Mouse (Mus musculus): ENCODE measurements around the gene Ivns1abp. TPM values are rescaled to one million over a fixed set of nuclear protein-coding genes. Genes with fewer than 3 reads are reported as not detected.
A peak's percentile ranks its signal among the peaks of the same experiment; 100 is the strongest.
"Not testable (repeated sequence)": the region's sequence is repeated elsewhere in the genome, so short reads cannot be mapped to it uniquely, and the experiment has no call there.

The Ivns1abp gene
- total RNA-seq (2021): 200 and 309 TPM in 2 replicates
- long read RNA-seq, experiment 1, transcript Ivns1abp-201 (15 exons, 3,511 nt): major isoform, 118 of 195 reads
- long read RNA-seq, experiment 1, transcript Ivns1abp-204 (15 exons, 3,315 nt): minor isoform, 14 of 195 reads
- long read RNA-seq, experiment 1, transcript Ivns1abp-203 (8 exons, 2,783 nt): minor isoform, 7 of 195 reads
- long read RNA-seq, experiment 1, partial matches to known transcripts: 50 of 195 reads
- long read RNA-seq, experiment 1, other reads (novel, unspliced or antisense): 5 of 195 reads
- long read RNA-seq, experiment 2, transcript Ivns1abp-201 (15 exons, 3,511 nt): major isoform, 95 of 159 reads
- long read RNA-seq, experiment 2, transcript Ivns1abp-203 (8 exons, 2,783 nt): minor isoform, 6 of 159 reads
- long read RNA-seq, experiment 2, transcript Ivns1abp-204 (15 exons, 3,315 nt): minor isoform, 11 of 159 reads
- long read RNA-seq, experiment 2, partial matches to known transcripts: 6 of 159 reads
- long read RNA-seq, experiment 2, other reads (novel, unspliced or antisense): 41 of 159 reads

DNA sequence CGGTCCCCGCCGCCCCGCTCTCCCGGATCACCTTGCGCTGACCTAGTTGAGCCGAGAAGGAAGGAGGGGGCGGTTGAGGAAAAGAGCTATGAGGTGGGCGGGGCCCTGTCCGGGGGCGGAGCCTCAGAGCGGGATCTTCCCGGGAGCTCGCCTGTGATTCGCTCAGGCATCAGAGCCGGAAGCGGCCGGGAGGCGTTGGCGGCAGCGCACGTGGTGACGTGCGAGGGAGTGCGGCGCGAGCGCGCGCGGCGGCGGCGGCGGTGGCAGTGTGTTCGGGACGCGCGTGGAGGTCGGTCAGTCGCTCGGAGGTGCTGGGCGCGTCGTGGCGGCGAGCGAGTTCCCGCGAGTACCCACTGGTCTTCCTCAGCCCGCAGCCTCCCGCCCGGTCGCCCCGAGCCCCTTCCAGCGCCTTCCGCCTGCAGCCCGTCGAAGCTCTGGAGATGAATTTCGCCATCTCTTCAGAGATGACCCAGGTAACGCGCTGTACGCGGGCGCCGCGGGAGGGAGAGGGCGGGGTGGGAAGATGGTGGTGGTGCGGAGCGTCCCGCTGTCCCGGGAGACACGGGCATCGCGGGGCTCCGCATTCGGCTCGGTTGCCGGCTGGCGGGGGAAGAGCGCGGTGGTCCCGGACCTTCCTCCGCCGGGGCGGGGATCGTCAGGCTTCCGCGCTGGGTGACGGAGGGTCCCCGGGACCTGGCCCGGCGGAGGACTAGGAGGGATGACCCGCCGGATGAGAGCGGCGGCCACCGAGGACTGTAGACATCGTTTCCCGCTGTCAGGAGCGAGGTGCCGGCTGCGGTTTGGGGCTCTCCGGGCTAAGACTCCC is at the start of gene Ivns1abp:
Gene Ivns1abp, plus strand, starts transcription at position 195 of the 826 bp plus-strand sequence.
- DNase-seq: peak; percentile 99

- DNase-seq: no peak
Observed at GRCm38 (mm10) chr1:151295486-151295885, 48.8 kb upstream of the Ivns1abp start.

- no peak for DNase-seq
Observed at GRCm38 (mm10) chr1:151296621-151297020, 47.7 kb upstream of the Ivns1abp start.

- DNase-seq: no peak
Observed at GRCm38 (mm10) chr1:151297025-151297424, 47.3 kb upstream of the Ivns1abp start.

DNA sequence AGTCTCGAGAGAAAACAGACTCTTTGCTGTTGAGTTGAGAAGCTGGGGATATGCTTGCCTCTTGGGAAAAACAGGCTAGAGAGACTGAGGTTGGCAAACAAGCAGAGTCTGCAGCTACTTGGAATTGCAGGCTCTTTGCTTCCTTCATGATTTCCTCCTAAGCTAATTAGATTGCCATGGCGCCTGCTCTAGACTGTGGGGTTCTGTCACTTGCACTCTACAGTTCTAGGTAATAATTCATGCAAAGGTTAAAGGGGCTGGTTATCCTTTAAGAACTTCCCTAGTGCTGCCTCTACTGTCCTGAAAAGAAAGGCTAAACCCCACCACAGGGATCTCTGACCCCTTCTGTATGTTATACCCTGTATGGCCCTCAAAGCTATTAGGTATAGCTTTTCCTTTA is 46.7 kb upstream of the Ivns1abp start:
- DNase-seq: no peak

DNA sequence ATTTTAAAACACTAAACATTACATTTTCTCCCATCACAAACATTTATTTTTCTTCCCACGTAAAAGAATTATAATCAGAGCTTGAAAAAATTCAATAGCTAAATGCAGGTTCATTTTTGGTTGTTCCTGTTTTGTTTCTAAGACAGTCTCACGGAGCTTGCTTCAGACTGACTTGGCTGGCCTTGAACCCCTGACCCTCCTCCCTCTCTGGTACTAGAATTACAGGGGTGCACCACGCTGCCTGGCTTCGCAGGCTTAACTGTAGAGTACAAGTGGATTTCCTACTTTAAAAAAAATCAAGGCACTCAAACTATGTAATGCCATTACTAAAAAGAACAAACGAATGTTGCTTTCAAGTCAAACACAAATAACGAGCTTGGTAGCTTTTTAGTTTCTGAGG is 42.8 kb upstream of the Ivns1abp start:
- DNase-seq: peak; percentile 23

GRCm38 (mm10) chr1:151301904-151302303 is 42.4 kb upstream of the Ivns1abp start:
- DNase-seq: no peak

GRCm38 (mm10) chr1:151303265-151303664 is 41.0 kb upstream of the Ivns1abp start:
- no peak for DNase-seq

DNA sequence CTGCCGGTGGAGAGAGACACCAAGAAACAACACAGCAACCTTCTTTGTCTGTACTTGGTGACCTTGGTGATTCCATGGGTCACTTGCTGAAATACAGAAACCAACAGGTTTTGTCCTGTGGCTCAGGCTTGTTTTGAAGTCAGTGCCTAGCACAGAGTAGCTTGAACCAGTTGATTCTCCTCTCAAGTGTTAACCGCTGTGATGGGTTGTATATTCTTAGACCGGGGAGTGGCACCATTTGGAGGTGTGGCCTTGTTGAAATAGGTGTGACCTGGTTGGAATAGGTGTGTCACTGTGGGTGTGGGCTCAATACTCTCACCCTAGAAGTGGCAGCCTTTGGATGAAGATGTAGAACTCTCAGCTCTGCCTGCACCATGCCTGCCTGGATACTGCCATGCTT is 39.3 kb upstream of the Ivns1abp start:
- DNase-seq: not testable (repeated sequence)

DNA sequence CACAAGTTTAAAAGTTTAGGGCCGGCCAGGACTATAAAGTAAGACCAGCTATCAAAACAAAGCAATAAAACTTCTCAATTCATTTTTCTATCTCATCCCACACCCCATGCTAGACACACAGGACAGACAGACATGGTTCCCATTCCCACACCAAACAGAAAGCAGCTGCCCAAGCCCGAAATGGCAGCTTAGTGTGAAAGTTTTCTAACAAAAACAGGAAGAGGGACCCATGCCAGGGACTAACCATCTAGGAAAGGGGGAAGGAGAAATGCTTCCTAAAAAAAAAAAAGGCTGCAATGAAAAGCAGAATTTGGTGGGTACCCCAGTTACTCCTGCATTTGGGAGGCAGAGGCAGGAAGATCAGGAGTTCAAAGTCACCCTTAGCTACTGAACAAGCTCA is 37.2 kb upstream of the Ivns1abp start:
- DNase-seq: no peak

GRCm38 (mm10) chr1:151307821-151308220 is 36.5 kb upstream of the Ivns1abp start:
- DNase-seq: no peak

DNA sequence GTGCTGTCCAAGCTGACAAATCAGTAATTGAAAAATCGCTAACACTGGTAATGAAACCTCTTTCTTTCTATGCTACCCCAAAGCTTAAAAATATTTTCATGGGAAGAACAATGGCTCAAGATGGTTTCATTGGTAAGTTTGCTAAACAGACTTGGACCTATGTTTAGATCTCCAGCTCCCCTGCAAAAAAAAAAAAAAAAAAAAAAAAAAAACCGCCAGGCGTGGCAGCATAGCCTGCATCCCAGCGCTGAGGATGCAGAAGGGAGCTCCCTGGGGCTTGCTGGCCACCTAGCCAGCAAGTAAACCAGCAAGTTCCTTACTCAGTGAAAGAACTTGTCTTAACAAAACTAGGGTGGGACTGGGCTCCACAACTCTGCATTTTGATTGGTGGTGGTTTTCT is 35.8 kb upstream of the Ivns1abp start:
- no peak for DNase-seq

GRCm38 (mm10) chr1:151310511-151310910 is 33.8 kb upstream of the Ivns1abp start:
- DNase-seq: no peak

DNA sequence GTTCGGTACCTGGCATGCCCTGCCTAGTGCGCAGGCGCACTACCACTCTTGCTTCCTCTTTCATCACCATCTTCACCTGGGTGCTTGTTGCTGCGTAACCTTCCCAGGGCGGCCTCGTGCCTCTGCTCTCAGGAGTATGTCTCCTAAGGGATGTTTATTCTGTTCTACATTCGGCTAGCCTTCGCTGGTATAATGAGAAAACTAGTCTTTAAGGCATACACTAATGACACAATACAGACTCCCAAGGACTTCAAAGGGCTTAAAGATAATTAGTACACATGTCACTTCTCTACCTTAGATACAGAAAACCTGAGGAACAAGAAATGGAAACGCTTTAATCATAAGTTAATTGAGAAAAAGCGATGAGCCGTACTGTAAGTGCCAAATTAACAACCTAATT is 32.9 kb upstream of the Ivns1abp start:
- no peak for DNase-seq

DNA sequence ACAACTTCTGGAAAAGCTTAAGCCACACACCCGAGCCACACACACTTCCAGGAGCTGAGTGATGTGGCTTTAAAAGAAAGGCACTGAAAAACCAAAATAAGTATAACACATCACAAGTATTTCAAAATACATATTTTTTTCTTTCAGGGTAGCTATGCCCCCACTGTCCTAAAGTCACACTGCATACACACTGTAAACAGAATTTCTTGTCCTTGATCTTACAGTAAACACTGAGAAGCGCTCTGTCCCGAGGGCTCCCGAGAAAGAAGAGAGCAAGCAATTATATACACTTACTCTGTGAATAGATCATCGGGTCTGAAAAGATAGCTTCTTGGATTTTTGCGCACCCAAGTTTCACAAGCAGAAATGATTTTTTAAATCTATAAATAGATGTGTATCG is 25.0 kb upstream of the Ivns1abp start:
- DNase-seq: no peak

DNA sequence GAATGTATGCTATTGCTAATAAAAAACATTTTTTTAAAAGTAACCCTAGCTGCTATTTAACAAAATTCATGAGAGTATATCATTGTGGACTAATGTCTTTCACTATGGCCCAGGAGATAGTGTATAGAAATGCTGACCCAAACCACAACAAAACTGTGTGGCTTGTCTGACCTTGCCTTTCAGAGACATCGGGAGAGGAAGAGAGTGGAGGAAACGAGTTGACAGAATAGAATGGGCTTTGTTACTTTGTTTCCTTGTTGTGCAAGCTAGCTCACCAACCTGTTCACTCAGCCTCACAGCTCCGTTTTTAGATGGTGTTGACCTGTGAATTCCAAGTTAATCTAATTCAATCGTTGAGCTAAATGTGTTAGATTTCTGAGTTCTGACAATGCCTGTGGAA is 23.9 kb upstream of the Ivns1abp start:
- no peak for DNase-seq

DNA sequence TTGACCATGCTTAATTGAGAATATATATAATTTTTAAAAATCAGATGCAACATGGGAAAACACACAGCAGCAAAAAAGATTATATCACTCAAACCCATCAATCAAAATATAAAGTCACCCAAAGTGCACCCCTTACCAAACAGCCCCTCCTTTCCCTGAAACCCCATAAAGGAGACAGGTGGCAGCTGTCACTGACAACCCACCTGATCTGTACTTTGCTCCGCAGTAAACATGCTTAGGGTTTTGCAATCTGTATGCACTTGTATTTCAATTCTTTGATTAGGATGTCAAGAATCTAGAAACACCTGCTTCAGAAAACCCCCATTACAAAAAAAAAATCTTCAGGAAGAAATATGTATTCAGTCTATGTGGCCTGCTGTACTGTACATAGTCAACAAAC is 18.9 kb upstream of the Ivns1abp start:
- DNase-seq: no peak

DNA sequence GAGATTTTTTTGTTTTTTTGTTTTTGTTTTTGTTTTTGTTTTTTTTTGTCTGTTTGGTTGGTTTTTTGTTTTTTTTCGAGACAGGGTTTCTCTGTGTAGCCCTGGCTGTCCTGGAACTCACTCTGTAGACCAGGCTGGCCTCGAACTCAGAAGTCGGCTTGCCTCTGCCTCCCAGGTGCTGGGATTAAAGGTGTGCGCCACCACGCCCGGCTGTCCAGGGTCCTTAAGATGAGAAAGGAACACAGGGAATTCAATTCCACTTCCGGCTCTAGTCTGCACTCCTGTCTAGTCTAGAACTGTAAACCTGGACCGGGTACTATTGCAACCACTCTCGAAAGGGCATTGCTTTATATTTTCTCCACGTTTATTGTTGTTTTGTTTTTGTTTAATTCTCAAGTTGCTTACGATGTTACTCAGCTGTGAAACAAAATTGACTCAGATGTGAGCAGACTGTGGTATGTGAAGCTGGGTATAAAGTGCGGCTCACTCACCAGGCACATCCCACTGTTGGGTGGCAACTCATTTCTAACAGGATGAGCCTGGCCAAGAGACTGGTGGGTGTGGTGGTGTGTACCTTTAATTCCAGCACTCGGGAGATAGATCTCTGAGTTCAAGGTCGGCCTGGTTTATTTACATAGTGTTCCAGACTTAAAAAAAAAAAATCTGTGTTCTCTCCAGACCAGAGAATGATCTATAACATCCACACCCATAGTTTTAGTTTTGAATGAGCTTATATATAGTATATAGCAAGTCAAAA is 15.8 kb upstream of the Ivns1abp start:
- no peak for DNase-seq

DNA sequence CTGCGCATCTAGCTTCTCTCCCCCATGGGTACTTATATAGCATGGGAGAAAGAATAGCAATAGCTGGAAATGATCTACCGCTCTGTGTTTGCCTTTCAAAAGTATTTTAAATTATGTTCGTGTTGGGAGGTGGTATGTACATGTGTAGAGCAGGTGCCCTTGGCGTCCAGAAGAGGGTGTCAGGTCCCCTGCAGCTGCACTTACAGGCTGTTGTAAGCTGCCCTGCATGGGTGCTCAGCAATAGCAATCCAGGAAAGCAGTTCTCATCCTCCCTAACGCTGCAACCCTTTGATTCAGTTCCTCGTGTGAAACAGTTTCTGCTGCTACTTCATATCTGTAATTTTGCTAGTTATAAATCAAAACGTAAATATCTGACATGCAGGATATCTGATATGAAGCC is 14.7 kb upstream of the Ivns1abp start:
- DNase-seq: no peak

- no peak for DNase-seq
Observed at GRCm38 (mm10) chr1:151332819-151333218, 11.5 kb upstream of the Ivns1abp start.

DNA sequence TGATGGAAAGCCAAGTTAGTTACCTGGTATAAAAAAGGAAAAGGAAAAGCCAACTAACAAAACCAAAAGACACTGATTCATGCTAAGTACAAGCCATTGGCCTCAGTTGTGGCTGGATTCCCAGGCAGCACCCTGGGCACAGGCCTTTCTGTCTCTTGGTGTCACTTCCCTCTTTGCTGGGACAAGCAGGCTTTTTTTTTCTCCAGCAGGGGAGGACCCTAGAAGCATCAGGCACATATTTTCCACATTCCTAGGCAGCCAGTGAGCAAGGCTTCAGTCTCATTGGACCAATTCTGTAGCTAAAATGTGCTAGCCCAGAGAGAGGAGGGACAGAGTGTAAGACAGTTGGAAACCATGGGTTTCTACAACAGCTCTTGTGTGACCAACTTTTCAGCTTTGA is 6.0 kb upstream of the Ivns1abp start:
- no peak for DNase-seq

DNA sequence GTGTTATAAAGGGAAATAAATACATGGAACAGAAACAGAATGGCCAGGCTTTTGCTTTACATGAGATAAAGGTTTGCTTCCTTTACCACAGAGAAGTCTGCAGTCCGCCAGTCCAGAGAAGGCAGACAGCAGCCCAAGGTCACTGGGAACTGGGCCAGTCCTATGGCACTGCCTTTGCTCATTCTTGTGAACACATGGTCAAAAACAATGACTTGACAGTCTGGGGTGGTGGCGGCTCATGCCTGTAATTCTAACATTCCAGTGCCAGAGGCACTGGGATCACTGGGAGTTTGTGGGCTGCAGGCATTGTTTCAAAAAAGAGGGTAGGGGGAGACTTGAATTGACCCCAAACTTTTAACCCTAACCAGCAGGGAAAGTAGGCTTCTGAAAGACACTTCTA is 5.3 kb upstream of the Ivns1abp start:
- peak; percentile 85 for DNase-seq

All from adrenal gland, postnatal 14 days (tissue).